Mouse (Mus musculus): Measurements from ENCODE around the gene Adgrl1.

The Adgrl1 gene

GRCm38 (mm10) chr8:83990170-83990569, 90.3 kb downstream of the Adgrl1 start:
- DNase-seq (ENCODE audit: low spot score), result no peak
